Mouse (Mus musculus): ENCODE measurements around the gene Gfpt2.
"Not testable (repeated sequence)": the region's sequence is repeated elsewhere in the genome, so short reads cannot be mapped to it uniquely, and the experiment has no call there.

Gene Gfpt2

DNA sequence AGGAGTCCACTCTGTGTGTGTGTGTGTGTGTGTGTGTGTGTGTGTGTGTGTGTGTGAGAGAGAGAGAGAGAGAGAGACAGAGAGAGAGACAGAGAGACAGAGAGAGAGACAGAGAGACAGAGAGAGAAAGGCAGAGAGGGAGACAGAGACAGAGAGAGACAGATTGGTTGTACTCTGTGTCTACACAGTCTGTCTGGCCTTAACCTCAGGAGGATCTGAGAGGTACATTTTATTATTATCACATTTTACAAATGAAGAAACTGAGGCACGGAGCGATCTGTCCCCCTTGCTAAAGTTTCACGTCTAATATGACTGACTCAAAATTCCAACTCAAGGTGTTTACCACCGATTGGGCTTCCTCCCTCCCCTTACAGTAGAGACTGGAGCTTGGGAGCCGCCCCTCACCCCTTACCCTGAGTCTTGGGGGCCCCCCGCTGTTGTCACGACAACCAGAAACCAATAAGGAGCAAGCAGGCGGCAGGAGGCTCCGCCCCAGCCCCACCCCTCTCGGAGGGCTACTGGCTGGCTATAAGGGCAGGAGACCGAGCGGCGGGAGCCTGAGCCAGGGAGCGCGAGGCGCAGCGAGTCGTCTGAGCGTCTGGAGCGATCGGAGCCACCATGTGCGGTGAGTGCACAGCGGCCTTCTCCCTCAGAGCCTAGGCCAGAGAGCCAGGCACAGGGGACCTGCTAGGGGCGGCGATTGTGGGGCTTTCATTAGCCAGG, at the start of gene Gfpt2:
Gene Gfpt2 (plus strand): TSS at position 560 of the 723 bp plus-strand sequence.
- DNase-seq: peak; percentile 64 to 82

- no peak for DNase-seq
Observed at GRCm38 (mm10) chr11:49744981-49745380, 49.0 kb upstream of the Gfpt2 start.

DNA sequence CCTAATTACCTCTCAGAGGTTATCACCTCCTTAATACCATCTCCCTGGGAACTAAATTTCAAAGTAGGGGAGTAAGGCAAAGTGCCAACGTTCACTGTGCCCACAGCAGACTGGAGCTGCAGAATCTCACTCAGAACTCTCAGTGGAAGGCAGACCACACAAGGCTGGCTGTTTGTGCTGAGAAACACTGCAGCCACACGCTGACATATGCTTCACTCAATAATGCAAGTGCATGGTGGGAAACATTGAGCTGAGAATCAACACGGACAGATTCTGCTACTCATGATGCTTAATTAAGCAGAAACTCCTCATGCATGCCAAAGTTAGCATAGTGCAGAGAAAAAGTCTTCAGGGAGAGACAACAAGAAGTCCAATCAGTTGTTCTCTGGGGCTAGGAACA, 48.1 kb upstream of the Gfpt2 start:
- DNase-seq: no peak

DNA sequence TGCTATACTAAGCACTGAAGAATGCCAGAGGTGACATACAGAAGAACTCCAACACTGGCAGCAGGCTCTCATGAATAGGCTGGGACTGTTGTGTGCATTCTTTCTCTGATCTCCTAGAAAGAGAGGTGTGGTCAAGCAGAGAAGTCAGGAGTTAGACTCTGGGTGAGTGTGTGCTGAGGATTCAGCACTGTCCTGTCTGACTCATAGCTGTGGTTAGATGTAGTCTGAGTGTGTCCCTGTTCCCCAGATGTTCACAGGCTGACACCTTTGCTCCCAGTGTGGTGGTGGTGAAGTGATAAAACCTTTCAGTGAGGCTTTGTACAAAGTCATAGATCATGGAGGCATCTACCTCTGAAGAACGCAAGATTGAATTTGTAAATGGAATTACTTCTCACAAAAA, 47.2 kb upstream of the Gfpt2 start:
- DNase-seq: no peak

DNA sequence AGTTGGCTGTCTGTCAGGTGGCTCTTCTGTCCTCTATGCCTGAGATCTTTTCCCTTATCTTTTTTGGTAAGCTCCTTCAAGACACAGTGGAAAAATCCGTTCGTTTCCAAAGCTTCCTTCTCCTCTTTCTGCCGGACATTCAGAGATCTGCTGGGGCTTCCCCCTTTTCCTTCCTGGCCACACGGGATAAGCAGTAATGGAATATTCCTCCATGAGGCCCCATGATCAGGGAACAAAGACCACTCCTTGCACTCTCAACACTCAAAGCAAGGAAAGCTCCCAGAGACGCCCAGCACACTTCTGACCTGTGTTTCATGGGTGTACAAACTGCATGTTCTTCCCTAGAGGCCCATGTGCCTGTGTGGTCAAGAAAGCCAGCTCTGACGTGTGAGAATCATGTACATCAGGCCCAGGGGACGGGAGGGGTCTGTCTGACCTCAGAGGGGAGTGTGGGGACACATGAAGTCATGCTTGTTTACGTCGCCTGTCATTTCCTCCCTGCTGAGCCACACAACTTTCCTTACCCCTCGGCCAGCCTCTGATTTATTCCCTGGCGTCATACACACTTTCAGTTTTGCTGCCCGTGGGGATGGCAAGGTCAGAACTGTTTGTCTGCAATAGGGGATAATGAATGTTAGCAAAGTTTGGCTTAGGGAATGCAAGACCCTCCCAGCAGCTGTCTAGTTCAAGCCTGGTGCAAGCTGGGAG, 38.9 kb upstream of the Gfpt2 start:
- peak; percentile 47 to 68 for DNase-seq

- DNase-seq: no peak
Observed at GRCm38 (mm10) chr11:49758096-49758495, 35.9 kb upstream of the Gfpt2 start.

DNA sequence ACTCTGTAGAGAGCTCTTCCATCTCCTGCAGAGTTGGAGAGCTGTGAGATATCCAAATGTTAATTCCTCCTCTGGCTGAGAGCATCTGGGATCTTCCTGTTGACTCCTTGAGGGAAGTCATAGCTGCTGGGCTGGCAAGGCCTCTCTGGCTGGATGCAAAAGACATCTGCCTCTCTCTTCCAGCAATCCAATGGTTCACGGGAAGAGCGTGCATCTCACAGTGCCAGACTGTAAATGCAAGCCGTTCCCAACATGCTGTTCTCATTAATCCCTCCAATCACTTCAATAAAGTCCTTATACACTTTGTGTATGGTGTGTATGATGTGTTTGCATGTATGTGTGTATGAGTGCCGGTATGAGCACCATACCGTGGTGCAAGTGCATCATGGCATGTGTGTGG, 32.8 kb upstream of the Gfpt2 start:
- no peak for DNase-seq

DNA sequence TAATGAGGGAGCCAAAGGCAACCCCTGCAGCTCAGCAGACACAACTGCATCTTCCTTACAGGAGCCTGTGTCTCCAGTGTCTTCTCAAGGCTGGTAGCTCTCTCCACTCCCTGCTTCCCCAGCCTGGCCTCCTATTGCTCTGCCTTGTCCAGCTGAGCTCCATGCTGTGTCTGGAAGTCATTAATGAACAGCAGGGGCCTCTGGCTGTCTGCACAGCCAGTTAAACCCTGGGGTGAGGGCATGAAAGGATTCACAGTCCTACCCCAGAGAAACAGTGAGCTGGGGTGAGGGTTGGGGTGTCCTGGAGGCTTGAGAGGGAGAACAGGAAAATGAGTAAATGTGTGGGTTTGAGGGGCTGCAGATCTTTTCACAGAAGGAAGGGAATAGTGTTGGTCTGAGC, 30.4 kb upstream of the Gfpt2 start:
- no peak for DNase-seq

DNA sequence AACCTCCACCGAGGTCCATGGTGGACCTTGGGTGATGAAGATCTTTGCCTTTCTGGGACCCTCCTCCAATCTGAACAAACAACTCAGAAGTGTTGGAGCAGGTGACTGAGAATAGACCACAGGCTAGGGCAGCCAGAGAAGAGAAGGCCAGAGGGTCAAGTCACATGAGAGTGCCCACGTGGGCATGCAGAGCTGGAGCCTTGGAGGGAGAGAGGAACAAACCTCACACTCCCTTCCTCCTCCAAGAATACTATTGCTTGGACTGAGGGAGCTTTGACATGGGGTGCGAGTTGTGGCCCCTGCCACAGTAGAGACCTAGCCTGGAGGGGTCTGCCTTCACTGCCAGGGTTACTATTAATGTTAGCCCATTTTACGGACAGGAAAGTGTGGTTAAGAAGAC, 30.0 kb upstream of the Gfpt2 start:
- peak in 1 of 2 experiments; percentile 25 for DNase-seq

- peak; percentile 86 to 88 for DNase-seq
Observed at GRCm38 (mm10) chr11:49764639-49765299, 29.2 kb upstream of the Gfpt2 start.

DNA sequence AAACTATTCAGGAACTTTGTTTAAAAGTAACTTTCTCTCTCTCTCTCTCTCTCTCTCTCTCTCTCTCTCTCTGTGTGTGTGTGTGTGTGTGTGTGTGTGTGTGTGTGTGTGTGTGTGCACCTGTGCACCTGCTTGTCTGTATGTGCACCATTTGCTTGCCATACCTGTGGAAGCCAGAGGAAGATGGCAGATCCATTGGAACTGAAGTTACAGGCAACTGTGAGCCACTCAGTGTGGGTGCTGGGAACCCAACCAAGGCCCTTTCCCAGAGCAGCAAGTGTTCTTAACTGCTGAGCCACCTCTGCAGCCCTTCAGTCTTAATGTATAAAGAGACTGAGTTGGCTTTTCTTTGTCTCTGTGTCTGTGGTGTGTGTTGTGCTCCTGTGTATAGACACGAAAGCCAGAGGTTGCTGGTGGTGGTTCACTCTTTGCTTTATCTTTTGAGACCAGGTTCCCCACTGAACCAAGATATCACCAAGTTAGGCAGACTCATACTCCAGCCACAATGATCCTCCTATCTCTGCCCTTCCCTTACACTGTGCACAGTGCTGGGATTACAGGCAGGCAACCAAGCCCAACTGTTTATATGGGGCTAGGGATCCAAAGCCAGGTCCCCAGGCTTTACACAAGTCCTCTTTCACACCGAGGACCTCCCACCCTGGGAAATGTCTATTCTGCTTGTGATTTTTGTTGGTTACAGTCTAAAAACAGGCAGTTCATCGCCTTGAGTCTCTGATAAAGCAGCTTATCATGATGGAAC, 28.4 kb upstream of the Gfpt2 start:
- DNase-seq: no peak

DNA sequence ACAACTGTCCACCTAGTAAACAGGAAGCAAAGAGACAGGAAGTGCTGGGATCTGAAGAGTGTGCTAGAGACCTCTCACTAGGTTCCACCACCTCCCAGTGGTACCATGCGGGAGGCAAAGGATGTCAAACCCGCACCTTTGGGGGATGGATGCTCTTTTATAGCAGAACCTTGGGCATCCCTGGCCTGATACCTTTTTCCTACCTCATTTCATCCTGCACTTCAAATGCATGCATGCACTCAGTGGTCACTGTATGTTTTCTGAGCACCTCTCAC, 27.9 kb upstream of the Gfpt2 start:
- DNase-seq: no peak

DNA sequence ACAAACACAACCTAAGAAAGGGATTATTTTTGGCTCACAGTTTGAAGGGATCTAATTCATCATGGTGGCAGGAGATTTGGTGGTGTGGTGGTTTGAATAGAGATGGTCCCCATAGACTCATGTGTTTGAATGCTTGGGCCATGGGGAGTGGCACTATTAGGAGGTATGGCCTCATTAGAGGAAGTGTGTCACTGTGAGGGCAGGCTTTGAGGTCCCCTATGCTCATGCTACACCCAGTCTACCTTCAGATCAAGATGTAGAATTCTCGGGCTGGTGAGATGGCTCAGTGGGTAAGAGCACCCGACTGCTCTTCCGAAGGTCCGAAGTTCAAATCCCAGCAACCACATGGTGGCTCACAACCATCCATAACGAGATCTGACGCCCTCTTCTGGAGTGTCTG, 26.5 kb upstream of the Gfpt2 start:
- DNase-seq: not testable (repeated sequence)

GRCm38 (mm10) chr11:49768781-49769180, 25.2 kb upstream of the Gfpt2 start:
- no peak for DNase-seq

DNA sequence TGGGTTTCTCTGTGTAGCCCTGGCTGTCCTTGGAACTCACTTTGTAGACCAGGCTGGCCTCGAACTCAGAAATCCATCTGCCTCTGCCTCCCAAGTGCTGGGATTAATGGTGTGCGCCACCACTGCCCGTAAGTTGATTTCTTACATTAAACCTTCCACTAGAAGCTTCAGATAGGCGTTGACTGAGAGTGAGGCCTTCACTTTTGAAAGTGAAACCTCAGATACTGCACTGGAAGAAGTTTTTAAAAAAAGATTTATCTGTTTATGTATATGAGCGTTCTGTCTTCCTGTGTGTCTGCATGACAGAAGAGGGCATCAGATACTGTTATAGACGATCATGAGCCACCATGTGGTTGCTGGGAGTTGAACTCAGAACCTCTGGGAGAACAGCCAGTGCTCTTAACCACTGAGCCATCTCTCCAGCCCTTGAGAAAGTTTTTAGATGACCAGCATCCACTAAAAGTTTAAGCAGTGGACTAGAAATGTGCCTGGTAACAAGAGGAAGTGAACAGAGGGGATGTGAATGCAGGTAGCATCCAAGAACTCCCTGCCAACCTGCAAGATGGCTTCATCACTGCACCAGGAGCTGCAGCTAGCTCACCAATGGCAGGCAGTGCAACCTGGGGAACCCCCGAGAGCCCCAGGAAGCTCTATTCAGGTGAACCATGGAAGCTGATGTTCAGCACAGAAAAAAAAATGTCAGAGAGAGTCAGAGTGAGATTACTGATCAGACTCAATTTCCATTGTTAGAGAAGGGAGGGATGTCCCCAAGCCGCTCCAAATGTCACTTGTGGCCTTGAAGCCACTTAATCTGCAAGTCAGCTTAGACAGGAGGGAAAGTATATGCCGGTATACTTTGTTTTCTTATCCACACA, 23.1 kb upstream of the Gfpt2 start:
- no peak for DNase-seq

GRCm38 (mm10) chr11:49772251-49772650, 21.7 kb upstream of the Gfpt2 start:
- DNase-seq: no peak

GRCm38 (mm10) chr11:49774894-49775293, 19.1 kb upstream of the Gfpt2 start:
- DNase-seq: no peak

DNA sequence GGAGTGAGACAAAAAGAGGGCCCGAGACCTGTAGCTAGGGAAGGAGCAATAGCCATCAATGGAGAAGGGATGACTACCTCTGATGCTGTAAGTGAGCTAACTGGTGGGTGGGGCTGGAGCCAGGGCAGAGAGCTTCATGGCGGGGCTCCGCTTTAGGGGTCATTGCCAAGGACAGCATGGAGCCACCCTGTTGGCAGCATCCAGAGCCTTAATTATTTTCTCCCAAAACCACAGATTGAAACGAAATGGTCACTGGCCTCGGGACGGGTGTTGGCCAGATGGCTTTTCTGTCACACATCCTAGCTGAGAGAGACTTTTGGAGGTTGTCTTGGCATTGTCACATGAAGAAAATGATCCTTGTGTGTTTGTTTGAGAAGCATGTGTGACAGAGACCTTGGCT, 15.1 kb upstream of the Gfpt2 start:
- DNase-seq: no peak

DNA sequence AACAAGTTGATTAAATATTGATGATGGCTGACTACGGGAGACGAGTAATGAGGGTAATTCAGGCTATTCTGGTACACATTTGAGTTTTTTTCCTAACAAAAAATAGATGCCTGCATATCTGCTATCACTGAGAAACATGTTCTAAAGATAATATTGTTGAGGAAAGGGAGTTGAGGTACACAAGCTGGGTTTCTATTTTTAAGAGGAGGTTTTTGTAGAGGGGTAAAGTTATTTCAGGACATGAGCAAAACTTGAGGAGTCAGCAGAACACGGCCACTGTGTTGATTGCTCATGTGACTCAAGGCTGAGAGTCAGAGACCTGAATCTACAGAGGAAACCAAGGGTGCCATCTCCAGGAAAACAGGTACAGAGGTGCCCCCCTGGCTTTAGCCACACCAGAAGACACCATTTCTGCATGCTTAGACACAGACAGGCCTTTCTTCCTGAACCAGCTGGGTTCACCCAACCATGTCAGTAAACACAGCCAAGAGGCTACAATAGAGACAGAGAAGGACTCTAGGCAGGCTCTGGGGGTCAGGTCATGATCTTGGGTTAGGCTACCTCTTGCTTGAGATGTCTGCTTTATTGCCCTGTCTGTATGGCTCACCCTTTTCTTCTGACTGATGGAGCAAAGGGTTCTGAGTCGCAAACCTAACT, 13.7 kb upstream of the Gfpt2 start:
- no peak for DNase-seq

GRCm38 (mm10) chr11:49781833-49782399, 12.1 kb upstream of the Gfpt2 start:
- no peak for DNase-seq

DNA sequence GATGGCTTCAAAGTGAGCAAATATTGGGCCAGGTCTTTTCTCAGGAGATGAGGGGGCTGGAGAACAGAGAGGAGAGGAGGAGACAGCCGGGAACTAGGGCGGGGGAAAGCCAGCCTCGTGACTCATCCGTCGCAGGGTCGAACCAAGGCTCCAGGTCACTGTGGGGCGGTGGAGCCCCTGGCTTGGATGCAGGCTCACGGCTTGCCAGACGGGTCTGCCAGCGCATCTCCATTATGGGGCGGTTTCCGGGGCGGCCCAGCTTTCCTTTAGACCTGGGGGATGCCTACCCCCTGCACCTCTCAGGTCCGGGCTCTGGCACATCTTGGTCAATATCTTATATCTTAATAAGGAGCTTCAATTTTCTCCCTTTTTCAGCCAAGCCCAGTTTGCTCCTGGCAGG, 847 bp upstream of the Gfpt2 start:
- DNase-seq: no peak

Measured in kidney, postnatal 36 days (tissue).